Mouse (Mus musculus) kidney, postnatal 0 days (tissue): Measurements from ENCODE around the gene Cstf2. TPM values are rescaled to one million over a fixed set of nuclear protein-coding genes. Genes with fewer than 3 reads are reported as not detected.

Experiments
- ATAC-seq: fragments of 200-750 bp; cut with Nextera tagmentation; replicated peaks from 2 replicates; pipeline ENCODE4 v1.8.0; 2017; ENCODE audit warnings: low read depth, moderate number of reproducible peaks, moderate TSS enrichment, moderate library complexity; ENCODE audit not compliant: low FRiP score
- DNase-seq: peaks from one replicate; pipeline ENCODE4 v3.0.0-alpha.2; 2016; ENCODE audit warnings: low spot score
- H3K27ac ChIP-seq: fragments of 300-500 bp; sonication (generic); 2 replicates; pipeline ENCODE4 v1.5.1; 2014; ENCODE audit warnings: mild to moderate bottlenecking
- H3K27me3 ChIP-seq: fragments of 300-500 bp; sonication (generic); 2 replicates; pipeline ENCODE4 v1.6.1; 2014; ENCODE audit warnings: low read length, mixed read lengths; ENCODE audit not compliant: insufficient read depth
- H3K36me3 ChIP-seq: fragments of 300-500 bp; sonication (generic); 2 replicates; pipeline ENCODE4 v1.6.1; 2014; ENCODE audit warnings: low read length, mixed read lengths; ENCODE audit not compliant: insufficient read depth
- H3K4me1 ChIP-seq: fragments of 300-500 bp; sonication (generic); replicated peaks from 2 replicates; pipeline ENCODE4 v1.6.1; 2014; ENCODE audit warnings: antibody characterized with exemption, low read length, mixed read lengths; ENCODE audit not compliant: insufficient read depth
- H3K4me2 ChIP-seq: fragments of 300-500 bp; sonication (generic); 2 replicates; pipeline ENCODE4 v1.6.1; 2014; ENCODE audit warnings: mild to moderate bottlenecking, low read length, moderate library complexity, mixed read lengths
- H3K4me3 ChIP-seq: fragments of 300-500 bp; sonication (generic); replicated peaks from 2 replicates; pipeline ENCODE4 v1.5.1; 2014; ENCODE audit warnings: low read depth, low read length
- H3K9ac ChIP-seq: fragments of 300-500 bp; sonication (generic); 2 replicates; pipeline ENCODE4 v1.6.1; 2014; ENCODE audit warnings: low read depth, low read length
- H3K9me3 ChIP-seq: fragments of 300-500 bp; sonication (generic); replicated peaks from 2 replicates; pipeline ENCODE4 v1.6.1; 2016; ENCODE audit warnings: low read length, inconsistent platforms, mixed read lengths
- CTCF ChIP-seq: IDR thresholded peaks from 2 replicates; pipeline ENCODE4 v1.5.1; 2016; ENCODE audit warnings: antibody characterized with exemption, low read depth, mild to moderate bottlenecking, moderate library complexity
- WGBS: fragments of 180-500 bp; shearing (Covaris S2); extraction: QIAGEN DNeasy Blood & Tissue Kit; methylation state at CpG from one replicate; pipeline ENCODE4 v1.1.7; 2014; 5-methylcytosine and 5-hydroxymethylcytosine counted together
- polyA plus RNA-seq: library from polyadenylated mRNA; unstranded; fragments of >200 nt; fragmentation: Nextera tagmentation; extraction: Ambion mirVana; gene quantifications from 2 replicates; pipeline ENCODE4 v1.2.1, GENCODE M21; 2015

The Cstf2 gene
- polyA plus RNA-seq, 1 experiment from 2014 or later: 27.1 TPM

- Histone ChIP-seq H3K9me3 (no peaks in the 10 kb centered on the region), H3K36me3 (0 out of 2 replicates have a peak, but pooled peaks cover 3% of the 10 kb centered on the region), H3K4me2 (peak overlapping the region; percentile 60), H3K27me3 (no peaks in the 10 kb centered on the region), H3K4me3 (peak overlapping the region; percentile 58), H3K9ac (peak overlapping the region; percentile 72), H3K4me1 (no peaks in the 10 kb centered on the region), H3K27ac (peak overlapping the region; percentile 81)
- no peak for ATAC-seq
- WGBS: 20% methylated on average over 10 of the region's 10 CpGs
- peak; percentile 29 for DNase-seq
- peak; percentile 17; the same call in 1 of the 2 replicates for TF ChIP-seq CTCF
Measured at GRCm38 (mm10) chrX:134059764-134060163, 777 bp downstream of the Cstf2 start.

DNA sequence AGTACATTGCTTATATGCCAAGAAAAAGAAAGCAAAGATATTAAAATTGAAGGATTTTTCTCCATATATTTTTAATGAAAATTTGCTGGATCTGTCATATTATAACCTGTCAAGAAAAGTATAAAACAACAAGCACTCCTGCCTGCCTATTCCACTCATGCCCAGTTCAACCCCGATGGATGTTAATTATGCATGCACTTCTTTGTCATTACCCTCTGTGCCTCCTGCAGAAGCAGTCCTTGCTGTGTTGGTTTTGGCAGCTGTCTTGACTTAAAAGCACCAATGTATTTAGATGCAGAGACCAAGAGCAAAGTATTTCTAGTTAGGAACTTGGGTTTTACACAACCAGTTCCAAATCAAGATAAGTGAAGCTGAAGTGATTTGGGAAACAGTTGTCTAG is 26.5 kb downstream of the Cstf2 start:
- H3K4me1 ChIP-seq: no peaks in the 10 kb centered on the region
- no peak overlapping the region for H3K4me3 ChIP-seq
- H3K9me3 ChIP-seq: no peaks in the 10 kb centered on the region
- DNase-seq (no peak), ATAC-seq (no peak)
- no peak overlapping the region for H3K9ac ChIP-seq
- no peak overlapping the region for H3K27ac ChIP-seq
- H3K36me3 ChIP-seq: no peaks in the 10 kb centered on the region
- 97% methylated on average over 1 of the region's 1 CpGs for WGBS
- H3K4me2 ChIP-seq: no peak overlapping the region
- no peak for TF ChIP-seq CTCF
- H3K27me3 ChIP-seq: no peaks in the 10 kb centered on the region

DNA sequence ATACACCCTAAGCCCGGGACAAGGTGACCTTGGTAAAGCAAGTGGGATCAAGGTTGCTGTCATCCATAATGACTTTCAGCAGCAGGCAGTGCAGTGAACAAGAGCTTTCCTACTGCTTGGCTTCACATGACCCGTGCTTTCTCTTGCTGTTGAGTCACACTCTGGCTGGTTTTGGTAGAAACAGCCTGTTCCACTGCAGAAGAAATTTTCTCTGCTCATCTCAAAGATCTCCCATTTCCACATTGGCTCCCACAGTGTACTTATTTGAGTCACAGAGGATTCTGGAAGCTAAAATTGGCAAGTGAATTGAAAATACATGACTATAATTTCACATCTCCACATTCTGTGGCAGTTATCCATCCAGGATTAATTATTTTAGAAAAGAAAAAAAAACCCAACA is 43.7 kb downstream of the Cstf2 start:
- Histone ChIP-seq H3K4me3 (no peak overlapping the region), H3K9me3 (no peaks in the 10 kb centered on the region), H3K4me1 (no peaks in the 10 kb centered on the region), H3K4me2 (no peak overlapping the region), H3K36me3 (no peaks in the 10 kb centered on the region), H3K27me3 (no peaks in the 10 kb centered on the region), H3K27ac (no peak overlapping the region), H3K9ac (no peak overlapping the region)
- no peak for DNase-seq
- no peak for TF ChIP-seq CTCF
- no peak for ATAC-seq
- 66% methylated on average over 2 of the region's 2 CpGs for WGBS

DNA sequence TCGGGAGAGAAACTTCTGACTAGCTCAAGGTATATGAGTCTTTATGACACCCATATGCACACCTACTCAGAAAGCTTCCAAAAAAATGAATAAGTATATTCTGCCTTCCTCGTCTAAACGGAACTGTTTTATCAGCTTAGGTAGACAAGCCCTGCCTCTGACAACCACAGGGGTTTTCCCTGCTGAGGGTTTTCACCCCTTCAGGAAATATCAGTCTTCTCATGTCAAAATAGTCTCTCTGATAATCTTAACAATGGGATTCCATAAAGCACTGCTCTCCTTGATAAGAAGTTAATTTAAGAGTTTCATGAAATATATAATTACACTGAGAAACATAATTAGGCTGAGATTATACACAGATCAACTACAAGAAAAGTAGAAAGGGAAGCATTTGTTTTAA is 52.8 kb downstream of the Cstf2 start:
- Histone ChIP-seq H3K36me3 (no peaks in the 10 kb centered on the region), H3K9me3 (no peaks in the 10 kb centered on the region), H3K27ac (no peak overlapping the region), H3K4me1 (no peaks in the 10 kb centered on the region), H3K4me2 (no peak overlapping the region), H3K27me3 (no peaks in the 10 kb centered on the region), H3K4me3 (no peak overlapping the region), H3K9ac (no peak overlapping the region)
- 73% methylated on average over 3 of the region's 3 CpGs for WGBS
- ATAC-seq (no peak), DNase-seq (no peak)
- TF ChIP-seq CTCF: no peak

- no peak for ATAC-seq
- 60% methylated on average over 3 of the region's 3 CpGs for WGBS
- no peak for DNase-seq
- Histone ChIP-seq H3K4me1 (no peaks in the 10 kb centered on the region), H3K36me3 (no peaks in the 10 kb centered on the region), H3K9me3 (no peaks in the 10 kb centered on the region), H3K4me3 (no peak overlapping the region), H3K27ac (no peak overlapping the region), H3K27me3 (no peaks in the 10 kb centered on the region), H3K4me2 (no peak overlapping the region), H3K9ac (no peak overlapping the region)
- no peak for TF ChIP-seq CTCF
Measured at GRCm38 (mm10) chrX:134116417-134116816, 57.4 kb downstream of the Cstf2 start.

DNA sequence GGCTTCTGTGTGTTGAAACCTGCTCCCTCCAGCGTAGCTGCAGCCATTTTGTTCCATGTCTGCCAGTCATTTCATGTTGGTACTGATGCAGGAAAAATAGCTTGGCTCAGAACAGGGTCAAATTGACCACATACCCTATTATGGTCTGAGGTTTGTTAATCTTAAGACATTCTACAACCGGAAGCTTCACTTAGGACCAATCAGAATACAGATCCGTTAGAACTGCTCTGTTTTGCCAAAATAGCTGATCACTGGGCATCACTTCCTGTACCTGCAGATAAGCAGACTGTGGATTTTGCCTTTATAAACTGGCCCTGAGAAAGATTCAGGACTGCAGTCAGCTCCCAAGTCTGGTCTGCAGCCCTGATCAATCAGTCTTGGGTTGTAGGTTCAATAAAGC is 69.6 kb downstream of the Cstf2 start:
- no peak overlapping the region for H3K27ac ChIP-seq
- TF ChIP-seq CTCF: no peak

GRCm38 (mm10) chrX:134132295-134132694 is 73.3 kb downstream of the Cstf2 start:
- Histone ChIP-seq H3K27ac (no peak overlapping the region), H3K9me3 (no peaks in the 10 kb centered on the region), H3K27me3 (no peaks in the 10 kb centered on the region), H3K36me3 (no peaks in the 10 kb centered on the region), H3K9ac (no peak overlapping the region), H3K4me1 (no peaks in the 10 kb centered on the region), H3K4me3 (no peak overlapping the region), H3K4me2 (no peak overlapping the region)
- DNase-seq (peak; percentile 68), ATAC-seq (no peak)
- WGBS: 35% methylated on average over 5 of the region's 5 CpGs
- peak; percentile 65 for TF ChIP-seq CTCF

More for the DNA sequence above, 69.6 kb downstream of the Cstf2 start:
- Histone ChIP-seq H3K9ac (no peak overlapping the region), H3K27me3 (no peaks in the 10 kb centered on the region), H3K4me1 (no peaks in the 10 kb centered on the region), H3K4me3 (no peak overlapping the region), H3K4me2 (no peak overlapping the region), H3K9me3 (no peaks in the 10 kb centered on the region), H3K36me3 (no peaks in the 10 kb centered on the region)
- DNase-seq (no peak), ATAC-seq (no peak)
- WGBS: 82% methylated on average over 3 of the region's 3 CpGs
